Mouse (Mus musculus): Measurements from ENCODE around the gene Slc7a11. TPM values are rescaled to one million over a fixed set of nuclear protein-coding genes. Genes with fewer than 3 reads are reported as not detected.

Slc7a11 gene
- total RNA-seq, 2 experiments from 2014 or later, result 0.09 TPM; not detected in 1

DNA sequence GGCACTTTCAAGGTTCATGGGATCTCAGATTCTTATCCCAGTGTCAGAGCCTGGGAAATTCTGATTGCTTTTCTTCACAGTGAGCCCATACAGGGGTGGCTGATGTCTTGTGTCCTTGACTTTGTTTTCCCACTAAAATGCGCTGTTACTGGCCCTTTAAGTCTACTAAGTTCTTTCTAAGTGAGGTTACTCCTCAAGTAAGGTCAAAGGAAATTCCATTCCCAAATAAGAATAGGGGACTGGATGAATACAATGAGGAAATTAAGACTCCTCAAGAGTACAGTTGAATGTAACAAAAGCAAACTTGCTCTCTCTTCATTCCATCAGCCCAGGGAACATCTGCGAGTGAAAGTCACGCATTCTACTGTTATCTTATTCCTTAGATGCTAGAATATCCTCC, 24.3 kb downstream of the Slc7a11 start:
- ATAC-seq (replicated peaks; ENCODE audit: low FRiP score, low TSS enrichment, poor library complexity, severe bottlenecking), result no peak

DNA sequence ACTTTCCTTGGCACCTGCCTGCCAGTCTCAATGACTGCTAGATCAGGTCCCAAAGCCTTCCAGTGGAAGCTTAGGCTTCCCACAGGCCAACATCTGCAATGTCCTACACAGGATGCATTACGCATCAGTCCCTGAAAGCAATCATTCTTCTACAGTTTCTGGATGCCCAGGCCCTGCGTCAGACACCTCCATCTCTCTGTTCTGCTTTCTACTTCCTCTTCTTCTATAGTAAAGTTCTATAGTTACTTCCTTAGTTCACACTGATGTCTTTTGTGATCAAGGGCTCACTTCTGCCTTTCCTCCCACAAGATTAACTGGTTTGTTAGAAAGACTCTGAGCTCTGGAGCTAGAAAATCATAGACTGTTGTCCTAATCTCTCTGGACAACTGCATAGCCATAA, 36.6 kb downstream of the Slc7a11 start:
- no peak for ATAC-seq (replicated peaks; ENCODE audit: low FRiP score, low TSS enrichment, poor library complexity, severe bottlenecking)

- ATAC-seq (replicated peaks; ENCODE audit: low FRiP score, low TSS enrichment, poor library complexity, severe bottlenecking), result no peak
These were observed 37.5 kb downstream of the Slc7a11 start for GRCm38 (mm10) chr3:50405915-50406314.

GRCm38 (mm10) chr3:50388786-50389185, 54.6 kb downstream of the Slc7a11 start:
- ATAC-seq (replicated peaks; ENCODE audit: low FRiP score, low TSS enrichment, poor library complexity, severe bottlenecking), result no peak

GRCm38 (mm10) chr3:50388288-50388687, 55.1 kb downstream of the Slc7a11 start:
- ATAC-seq (replicated peaks; ENCODE audit: low FRiP score, low TSS enrichment, poor library complexity, severe bottlenecking), result no peak

GRCm38 (mm10) chr3:50387280-50387679, 56.1 kb downstream of the Slc7a11 start:
- ATAC-seq (replicated peaks; ENCODE audit: low FRiP score, low TSS enrichment, poor library complexity, severe bottlenecking), result no peak

DNA sequence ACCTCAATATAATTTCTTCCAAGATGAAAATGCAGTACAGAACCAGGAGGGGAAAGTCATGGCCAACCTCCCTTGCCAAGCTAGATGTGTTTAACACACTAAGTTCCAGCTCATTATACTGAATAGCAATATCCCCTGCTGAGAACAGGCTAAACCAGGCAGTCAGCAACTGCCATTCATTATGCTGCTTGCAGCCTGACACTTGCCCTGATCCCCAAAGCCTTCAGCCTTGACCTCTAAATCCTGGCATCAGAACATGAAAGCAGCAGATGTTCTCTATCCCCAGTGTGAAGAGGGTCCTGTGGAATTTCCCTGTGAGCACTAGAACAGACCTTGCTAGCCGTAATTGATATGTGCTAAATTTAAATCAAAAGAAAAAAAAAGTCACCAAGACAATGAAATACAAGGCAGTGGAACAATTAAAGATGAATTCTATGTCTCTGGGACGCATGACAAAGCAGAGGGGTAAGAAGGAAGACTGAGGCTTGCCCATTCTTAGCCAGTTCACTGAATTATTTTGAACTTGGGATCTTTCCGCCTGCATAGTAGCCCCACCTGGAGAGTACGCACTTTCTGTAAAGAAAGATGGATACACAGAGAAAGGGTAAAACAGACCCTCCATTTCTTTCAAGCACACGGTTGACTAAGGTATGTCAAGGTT, 56.7 kb downstream of the Slc7a11 start:
- ATAC-seq (replicated peaks; ENCODE audit: low FRiP score, low TSS enrichment, poor library complexity, severe bottlenecking), result no peak

GRCm38 (mm10) chr3:50386066-50386465, 57.3 kb downstream of the Slc7a11 start:
- ATAC-seq (replicated peaks; ENCODE audit: low FRiP score, low TSS enrichment, poor library complexity, severe bottlenecking), result no peak

DNA sequence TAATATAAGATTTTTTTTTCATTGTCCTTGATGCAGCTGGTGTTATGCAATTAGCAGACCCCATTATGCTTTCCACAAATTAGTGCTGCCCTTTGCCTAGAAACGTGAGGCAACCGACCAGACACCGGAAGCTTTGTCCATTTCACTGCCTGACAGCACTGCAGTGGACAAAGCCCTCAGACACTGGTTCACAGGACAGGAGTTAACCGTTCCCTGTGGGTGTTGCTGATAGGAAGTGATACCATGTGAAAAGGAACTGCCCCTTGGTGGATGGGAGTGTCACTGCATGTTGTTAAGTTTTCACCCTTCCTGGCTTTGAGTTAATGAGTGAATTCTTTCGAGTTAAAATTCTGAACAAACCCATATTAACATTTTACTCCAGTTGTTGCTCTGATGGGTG, 60.7 kb downstream of the Slc7a11 start:
- ATAC-seq (replicated peaks; ENCODE audit: low FRiP score, low TSS enrichment, poor library complexity, severe bottlenecking), result no peak

DNA sequence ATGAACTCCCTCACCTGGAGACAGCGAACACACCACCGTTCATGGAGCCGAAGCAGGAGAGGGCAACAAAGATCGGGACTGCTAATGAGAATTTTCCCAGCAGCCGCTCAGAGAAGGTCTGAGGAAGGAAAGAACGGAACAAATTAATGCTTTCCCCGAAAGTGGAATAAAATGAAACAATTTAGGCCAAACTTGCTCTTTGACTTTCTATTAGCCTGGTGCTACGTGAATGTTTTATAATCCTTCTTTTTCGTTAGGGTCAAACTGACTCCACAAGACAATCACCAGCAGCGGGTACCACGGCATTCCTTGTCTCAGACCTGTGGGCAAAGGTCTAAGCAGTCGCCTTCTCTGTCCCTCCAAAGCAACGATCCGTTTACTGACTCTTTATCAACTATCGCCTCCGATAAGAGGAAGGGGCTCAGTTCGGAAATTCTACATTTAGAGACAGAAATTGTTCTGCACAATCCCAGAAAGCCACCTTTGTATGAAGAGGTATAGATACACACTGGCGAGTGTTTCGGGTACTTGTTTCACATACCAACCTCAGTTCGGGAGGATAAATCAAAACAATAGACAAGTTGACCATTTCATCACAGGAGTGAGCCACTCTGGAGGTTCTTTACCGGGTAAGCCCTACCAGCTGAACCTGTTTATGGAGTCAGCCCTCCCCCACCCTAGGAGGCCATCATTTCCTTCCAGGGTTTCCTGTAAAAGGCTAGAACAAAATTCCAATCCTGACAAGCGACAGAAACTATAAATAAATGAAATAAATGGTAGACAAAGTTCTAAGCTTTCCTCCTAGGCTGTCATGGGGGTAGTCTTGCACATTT, 61.3 kb downstream of the Slc7a11 start:
- ATAC-seq (replicated peaks; ENCODE audit: low FRiP score, low TSS enrichment, poor library complexity, severe bottlenecking), result peak; percentile 26; the same call in 1 of the 2 replicates

DNA sequence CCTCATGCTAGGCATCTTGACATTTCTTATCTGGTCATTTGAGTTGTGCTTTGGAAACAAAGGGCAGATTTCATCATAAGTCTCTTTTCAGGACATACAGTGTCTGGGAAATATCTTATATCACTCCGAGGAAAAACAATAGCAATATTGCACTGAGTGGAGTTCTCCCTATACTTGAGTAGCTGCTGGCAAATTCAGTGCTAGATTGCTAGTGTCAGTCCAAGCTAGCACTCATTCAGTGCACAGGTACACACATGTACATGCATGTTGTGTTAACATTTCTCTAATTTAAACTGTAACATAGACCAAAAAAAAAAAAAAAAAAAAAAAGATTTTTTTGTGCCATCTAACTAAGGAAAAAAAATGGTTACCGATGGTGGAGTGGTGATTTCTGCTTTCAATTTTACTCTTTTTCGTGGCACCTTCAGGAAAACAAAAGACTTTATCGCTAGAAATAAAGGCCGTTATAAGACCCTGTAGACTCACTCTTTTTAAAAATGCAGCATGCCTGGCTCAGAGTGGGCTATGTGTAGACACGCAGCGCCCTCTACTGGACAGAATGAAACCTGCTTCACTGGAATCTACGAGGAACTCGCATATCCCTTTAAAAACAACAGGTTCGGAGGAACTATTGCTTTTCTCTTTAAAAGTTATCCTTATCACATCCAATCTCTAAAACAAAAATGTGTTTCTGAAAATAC, 62.1 kb downstream of the Slc7a11 start:
- peak; percentile 78 for ATAC-seq (replicated peaks; ENCODE audit: low FRiP score, low TSS enrichment, poor library complexity, severe bottlenecking)

GRCm38 (mm10) chr3:50379942-50380341, 63.5 kb downstream of the Slc7a11 start:
- ATAC-seq (replicated peaks; ENCODE audit: low FRiP score, low TSS enrichment, poor library complexity, severe bottlenecking), result no peak

GRCm38 (mm10) chr3:50375477-50375876, 67.9 kb downstream of the Slc7a11 start:
- ATAC-seq (replicated peaks; ENCODE audit: low FRiP score, low TSS enrichment, poor library complexity, severe bottlenecking), result no peak

GRCm38 (mm10) chr3:50369791-50370190, 73.6 kb downstream of the Slc7a11 start:
- no peak for ATAC-seq (replicated peaks; ENCODE audit: low FRiP score, low TSS enrichment, poor library complexity, severe bottlenecking)

DNA sequence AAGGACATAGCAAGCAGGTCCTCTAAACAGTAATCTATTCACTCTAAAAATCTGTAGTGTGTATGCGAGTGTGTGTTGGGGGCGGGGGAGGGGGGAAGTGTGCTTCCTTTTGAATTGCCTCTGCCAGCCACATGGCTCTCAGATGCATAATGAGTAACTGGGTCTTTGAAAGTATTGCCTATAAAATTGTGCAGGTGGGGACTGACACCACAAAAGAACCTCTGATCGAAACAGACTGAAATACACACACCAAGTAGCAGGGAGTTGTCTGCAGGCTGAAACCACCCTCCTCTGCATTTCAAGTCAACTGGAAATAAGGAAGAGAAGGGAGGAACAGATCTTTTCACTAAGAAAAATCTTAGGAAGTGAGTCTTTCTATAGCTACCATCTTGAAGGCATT, 76.2 kb downstream of the Slc7a11 start:
- no peak for ATAC-seq (replicated peaks; ENCODE audit: low FRiP score, low TSS enrichment, poor library complexity, severe bottlenecking)

DNA sequence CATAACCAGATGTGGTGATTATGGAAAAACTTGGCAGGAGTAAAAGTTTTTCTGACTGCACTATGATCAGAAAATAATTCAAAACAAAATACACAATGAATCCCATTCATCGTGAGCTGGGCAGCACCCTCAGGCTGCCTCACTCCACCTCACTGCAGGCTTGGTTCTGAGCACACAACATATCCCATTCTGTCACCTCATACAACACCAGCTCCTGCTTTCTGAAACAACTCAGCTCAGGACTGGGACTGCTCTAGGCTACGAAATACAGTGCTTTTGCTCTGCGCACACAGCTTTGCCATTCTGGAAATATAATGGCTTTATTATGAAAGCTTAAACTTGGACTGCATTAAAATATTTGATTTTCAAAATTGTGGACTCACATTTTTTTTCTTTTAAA, 79.8 kb downstream of the Slc7a11 start:
- ATAC-seq (replicated peaks; ENCODE audit: low FRiP score, low TSS enrichment, poor library complexity, severe bottlenecking), result no peak

DNA sequence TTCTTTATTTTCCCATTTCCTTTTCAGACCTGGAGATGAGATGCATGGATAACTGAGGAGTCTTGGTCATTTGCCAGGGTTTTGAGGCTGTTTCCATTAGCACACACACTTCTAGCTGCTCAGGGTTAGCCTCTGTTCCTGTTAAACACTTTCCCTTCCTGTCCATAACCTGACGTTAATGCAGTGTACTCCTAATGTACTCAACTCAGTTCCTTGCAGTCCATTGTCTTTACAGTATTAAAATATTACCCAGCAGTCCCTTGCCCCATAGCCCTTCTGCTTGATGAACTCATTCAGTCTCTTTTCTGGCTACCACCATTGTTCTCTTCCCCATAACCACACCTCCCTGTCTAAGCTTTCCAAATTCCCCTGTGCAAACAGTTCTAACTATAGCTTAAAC, 96.3 kb downstream of the Slc7a11 start:
- no peak for ATAC-seq (replicated peaks; ENCODE audit: low FRiP score, low TSS enrichment, poor library complexity, severe bottlenecking)

DNA sequence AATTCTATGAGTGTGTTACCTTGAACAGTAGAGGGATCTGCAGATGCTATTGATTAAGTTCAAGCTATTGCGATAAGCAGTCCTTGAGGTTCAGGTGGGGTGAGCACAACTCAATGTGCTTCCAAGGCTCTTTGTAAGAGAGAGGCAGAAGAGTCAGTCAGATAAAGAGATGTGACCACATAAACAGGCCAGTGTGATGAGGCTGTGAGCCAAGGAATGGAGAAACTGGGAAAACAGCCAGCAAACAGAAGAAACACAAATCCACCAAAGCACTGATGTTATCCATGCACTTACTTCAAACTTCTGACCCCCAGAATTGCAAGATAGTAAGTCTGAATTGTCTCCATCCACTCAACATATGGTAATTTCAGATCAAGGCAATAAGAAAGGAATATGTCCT, 99.0 kb downstream of the Slc7a11 start:
- ATAC-seq (replicated peaks; ENCODE audit: low FRiP score, low TSS enrichment, poor library complexity, severe bottlenecking), result no peak

- no peak for ATAC-seq (replicated peaks; ENCODE audit: low FRiP score, low TSS enrichment, poor library complexity, severe bottlenecking)
These were observed 118.9 kb downstream of the Slc7a11 start for GRCm38 (mm10) chr3:50324524-50324923.

GRCm38 (mm10) chr3:50323881-50324280, 119.5 kb downstream of the Slc7a11 start:
- no peak for ATAC-seq (replicated peaks; ENCODE audit: low FRiP score, low TSS enrichment, poor library complexity, severe bottlenecking)
